Mouse (Mus musculus) adrenal gland, adult 2 months (tissue): ENCODE measurements around the gene Itpr1. TPM values are rescaled to one million over a fixed set of nuclear protein-coding genes. Genes with fewer than 3 reads are reported as not detected.

Experiments used
- DNase-seq: peaks from one replicate; pipeline ENCODE4 v3.0.0; 2021
- polyA plus RNA-seq: library from polyadenylated mRNA; depleted of rRNA; stranded (reverse); fragments of >200 nt; gene quantifications from 2 replicates; pipeline ENCODE4 v1.2.3, GENCODE M21; 2012
- total RNA-seq, 2 experiments: library from RNA; stranded (reverse); gene quantifications; 2 replicates each; pipeline ENCODE4 v1.2.3; 2021

Itpr1 gene
- total and polyA plus RNA-seq, 3 experiments = 23.0 to 176 (median 120) TPM

DNA sequence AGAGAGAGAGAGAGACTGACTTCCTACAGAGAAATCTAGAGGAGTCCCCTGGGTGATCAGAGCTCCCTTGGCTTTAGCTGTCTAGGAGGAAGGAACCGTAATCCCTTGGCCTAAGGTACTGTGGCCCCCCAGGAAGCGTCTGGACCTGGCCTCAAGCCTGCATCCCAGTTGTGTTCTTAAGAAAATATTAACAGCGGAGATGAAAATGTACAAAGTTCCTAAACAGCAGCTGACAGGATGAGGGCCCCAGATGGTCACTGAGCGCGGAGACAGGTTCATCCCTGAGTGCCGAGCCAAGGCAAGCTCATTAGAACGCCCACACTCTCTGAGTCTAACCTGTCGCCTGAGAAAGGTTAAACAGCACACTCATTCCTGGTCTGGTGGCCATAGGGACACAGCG, 300.1 kb downstream of the Itpr1 start:
- DNase-seq = no peak

DNA sequence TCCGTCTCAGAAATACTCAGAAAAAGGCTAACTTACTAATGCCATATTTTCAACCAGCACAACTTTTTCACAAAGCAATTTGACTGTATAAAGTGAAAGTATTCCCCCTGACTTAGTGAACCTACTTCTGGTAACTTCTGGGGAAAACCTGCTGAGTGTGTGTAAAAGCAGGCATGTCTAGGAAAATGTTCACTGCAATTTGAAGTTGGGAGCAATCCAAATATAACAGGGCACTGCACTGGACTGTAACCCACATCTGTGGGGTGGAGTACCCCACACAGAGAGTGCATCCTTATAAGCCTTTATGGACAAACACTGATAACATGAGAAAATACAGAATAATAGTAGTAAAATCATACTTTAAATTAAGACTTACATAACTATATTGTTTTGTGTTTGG, 303.4 kb downstream of the Itpr1 start:
- DNase-seq = no peak

DNA sequence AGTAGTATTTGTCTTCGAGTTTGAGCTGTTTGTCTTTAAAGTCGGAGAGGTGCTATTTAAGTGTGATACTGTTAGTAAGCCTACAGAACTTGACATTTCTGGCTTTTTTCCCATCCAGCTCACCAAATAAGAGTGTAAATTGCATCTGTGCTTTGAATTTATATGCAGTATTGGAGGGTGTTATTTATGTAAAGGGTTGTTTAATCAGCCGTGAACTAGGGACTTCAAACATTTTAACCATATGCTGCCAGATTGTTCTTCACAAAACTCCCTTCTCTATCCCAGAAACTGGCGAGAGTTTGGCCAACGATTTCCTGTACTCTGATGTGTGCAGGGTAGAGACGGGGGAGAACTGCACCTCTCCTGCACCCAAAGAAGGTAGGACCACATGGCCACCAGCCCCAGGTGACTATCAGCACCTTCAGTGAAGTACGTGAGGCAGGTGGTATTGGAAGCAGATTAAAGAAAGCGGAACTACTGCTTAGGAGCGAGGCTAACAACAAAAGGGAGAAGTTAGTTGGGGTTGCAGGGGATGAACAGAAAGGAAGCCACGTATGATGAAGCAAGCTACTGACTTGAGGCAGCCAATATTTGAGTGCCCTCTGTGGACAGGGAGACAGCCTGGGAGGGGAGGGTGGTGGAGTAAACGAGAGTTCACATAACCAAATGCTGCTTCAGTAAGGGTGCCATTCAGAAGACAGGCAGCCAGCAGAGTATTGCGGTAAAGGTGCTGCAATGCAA, 304.5 kb downstream of the Itpr1 start:
- no peak for DNase-seq

DNA sequence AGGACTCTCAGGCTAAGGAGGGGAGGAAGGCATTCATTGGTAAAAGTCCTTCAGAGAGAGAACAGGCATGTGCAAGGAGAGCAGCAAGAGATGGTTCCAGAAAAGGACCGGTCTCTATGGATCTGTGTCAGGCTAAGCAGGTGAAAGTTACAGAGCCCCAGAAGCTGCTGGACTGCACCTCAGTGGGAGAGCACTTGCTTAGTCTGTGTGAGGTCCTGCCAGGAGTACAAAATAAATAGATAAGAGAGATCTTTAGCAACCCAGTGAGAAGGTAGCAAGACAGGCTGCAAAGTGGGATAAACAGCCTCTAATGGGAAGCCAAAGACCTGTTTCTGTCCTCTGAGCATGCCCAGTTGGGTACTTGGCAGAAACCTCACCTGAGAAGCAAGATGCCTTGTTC, 305.1 kb downstream of the Itpr1 start:
- no peak for DNase-seq

DNA sequence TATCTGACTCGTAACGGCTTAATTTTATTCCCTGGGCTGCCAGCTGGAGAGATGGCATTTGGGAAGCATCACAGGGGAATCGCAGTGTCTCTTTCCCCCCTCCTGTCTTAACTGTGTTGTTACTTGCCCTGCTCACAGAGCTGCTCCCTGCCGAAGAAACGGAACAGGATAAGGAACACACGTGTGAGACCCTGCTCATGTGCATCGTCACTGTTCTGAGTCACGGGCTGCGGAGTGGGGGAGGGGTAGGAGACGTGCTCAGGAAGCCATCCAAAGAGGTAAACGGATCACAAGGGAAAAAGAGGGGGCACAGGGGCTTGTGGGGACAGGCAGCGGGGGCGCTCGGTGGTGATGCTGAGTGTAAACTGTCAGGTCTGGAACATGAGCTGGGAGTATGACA, 305.7 kb downstream of the Itpr1 start:
- no peak for DNase-seq

DNA sequence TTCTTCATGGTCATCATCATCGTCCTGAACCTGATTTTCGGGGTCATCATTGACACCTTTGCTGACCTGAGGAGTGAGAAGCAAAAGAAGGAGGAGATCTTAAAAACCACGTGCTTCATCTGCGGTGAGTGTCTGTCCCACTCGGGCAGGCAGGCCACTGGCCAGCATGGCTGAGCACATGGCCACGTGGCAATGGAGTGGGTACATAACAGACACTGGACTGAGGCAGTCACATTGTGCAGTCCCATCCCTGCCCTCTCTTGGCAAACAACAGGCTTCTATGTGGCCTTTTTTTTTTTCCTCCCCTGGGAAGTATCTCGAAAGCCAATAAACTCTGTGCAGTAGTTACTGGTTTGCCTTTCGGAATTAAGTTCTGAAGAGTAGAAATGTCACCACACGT, 306.4 kb downstream of the Itpr1 start:
- DNase-seq = no peak

DNA sequence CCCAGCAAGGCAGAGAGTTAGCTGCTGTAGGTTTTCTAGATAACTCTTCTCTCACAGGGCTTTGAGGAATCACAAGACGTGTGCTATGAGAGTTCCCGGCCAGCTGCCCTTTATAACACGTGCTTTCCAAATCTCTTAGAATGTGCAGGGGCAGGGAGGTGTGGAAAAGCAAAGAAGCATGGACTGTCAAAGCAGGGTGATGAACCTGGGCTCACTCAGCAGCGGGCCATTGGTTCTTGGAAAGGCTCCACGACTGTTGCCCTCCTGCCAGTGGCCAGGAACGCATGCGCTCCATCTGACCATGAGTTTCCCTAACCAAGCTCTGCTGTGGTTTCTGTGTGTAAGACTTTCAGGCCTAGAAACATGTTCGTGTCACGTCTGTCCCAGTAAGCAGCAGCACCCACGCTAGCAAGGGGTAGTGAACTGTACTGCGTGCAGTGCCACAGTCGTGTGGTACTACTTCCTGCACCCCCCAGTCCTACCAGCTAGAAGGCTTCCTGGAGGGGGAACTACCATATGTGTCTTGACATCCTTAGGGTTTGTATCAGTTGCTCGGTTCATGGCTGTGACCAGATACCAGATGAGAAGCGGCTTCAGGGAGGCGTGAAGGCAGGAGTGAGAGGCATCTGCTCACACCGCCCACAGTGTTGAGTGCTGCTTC, 311.2 kb downstream of the Itpr1 start:
- DNase-seq = no peak

DNA sequence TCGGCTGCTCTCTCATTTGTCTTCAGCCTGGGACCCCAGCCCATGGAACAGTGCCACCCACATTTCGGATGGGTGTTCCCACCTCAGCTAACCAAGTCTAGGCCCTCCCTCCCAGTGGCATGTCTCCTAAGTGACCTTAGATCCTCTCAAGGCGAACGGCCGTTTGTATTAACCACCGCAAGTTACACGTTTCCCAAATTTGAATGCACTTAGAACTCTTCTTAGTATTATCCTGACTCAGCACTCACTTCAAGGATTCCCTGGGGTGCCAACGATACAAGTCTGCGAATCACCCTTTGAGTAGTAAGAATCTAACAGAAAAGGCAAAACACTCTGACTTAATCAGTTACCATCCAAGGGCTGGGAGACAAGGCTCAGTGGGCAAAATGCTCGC, 311.7 kb downstream of the Itpr1 start:
- DNase-seq = no peak

DNA sequence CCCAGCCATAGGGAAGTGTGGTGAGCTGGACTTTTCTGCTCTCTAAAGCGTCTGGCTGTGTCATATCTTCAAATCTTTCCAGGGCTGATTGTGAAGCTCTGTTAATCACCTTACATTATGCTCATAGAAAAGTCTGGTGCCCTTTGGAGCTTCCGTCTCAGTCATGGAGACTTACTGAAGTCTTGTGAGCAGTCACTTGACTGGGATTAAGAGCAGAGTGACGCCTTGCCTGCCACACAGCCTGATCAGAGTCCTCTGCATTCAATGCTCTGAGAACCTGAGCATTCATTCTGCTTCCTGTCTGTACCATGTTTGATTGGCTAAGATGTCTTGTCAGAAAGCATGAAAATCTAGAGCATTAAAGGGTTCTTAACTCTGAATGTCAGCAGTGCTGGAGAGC, 314.7 kb downstream of the Itpr1 start:
- DNase-seq = no peak

DNA sequence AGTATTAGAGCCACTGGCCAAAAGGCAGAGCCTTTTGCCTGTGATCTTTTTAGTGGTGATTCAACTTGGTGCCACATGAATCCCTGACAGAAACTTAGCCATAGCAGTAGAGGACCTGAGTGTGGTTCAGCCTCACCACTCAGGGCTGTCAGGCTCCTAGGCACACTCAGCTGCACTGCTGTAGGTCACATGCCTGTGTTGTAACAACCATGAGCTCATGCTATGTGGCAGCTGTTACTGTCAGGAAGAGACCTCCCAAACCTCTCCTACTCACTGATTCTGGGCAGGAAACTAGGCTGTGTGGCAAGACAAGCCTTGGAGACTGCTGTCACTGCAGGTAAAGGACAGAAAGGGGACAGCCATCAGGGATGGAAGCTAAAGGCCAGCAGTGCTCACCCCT, 315.1 kb downstream of the Itpr1 start:
- peak; percentile 47 for DNase-seq

DNA sequence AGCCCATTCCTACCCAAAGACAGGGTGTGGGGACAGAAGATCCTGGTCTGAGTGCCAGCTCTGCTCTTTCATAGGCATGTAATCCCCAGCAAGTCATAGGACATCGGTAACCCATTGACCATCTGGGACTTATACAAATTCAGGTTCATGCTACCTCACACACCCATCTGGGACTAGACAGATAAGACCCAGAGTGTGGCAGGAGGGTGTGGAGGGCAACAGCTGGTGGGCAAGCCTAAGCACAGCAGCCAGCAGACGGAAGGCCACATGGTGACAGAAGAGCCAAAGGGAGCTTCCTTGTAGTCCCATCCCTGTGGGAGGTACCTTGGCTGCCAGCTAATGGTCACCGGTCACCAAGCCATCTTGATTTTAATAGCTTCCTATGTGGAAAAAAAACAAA, 316.3 kb downstream of the Itpr1 start:
- DNase-seq = no peak

DNA sequence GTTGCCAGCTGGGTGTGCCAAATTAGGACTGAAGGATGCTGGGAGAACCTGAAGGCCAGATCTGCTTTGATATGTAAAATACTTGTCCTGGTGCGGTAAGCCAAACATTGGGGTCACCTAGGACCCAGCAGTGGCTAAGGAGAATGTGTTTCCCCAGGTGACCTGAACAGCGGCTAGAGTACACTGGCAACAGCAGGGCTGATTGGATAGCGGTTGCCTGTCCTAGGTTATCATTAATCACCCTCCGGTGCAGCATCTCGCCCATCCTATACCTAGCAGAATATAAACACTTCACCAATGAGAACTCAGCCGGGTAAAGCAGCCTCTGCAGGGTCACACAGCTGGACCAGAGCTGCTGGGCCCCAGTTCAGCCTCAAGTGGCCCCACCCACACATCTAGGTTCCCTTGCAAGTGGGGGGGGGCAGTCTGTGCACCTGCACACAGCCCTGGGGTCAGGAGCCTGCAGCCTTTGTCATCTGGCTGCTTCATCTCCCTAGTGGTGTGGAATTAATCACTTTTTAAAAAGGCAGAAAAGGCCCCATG, 318.0 kb downstream of the Itpr1 start:
- DNase-seq = no peak

DNA sequence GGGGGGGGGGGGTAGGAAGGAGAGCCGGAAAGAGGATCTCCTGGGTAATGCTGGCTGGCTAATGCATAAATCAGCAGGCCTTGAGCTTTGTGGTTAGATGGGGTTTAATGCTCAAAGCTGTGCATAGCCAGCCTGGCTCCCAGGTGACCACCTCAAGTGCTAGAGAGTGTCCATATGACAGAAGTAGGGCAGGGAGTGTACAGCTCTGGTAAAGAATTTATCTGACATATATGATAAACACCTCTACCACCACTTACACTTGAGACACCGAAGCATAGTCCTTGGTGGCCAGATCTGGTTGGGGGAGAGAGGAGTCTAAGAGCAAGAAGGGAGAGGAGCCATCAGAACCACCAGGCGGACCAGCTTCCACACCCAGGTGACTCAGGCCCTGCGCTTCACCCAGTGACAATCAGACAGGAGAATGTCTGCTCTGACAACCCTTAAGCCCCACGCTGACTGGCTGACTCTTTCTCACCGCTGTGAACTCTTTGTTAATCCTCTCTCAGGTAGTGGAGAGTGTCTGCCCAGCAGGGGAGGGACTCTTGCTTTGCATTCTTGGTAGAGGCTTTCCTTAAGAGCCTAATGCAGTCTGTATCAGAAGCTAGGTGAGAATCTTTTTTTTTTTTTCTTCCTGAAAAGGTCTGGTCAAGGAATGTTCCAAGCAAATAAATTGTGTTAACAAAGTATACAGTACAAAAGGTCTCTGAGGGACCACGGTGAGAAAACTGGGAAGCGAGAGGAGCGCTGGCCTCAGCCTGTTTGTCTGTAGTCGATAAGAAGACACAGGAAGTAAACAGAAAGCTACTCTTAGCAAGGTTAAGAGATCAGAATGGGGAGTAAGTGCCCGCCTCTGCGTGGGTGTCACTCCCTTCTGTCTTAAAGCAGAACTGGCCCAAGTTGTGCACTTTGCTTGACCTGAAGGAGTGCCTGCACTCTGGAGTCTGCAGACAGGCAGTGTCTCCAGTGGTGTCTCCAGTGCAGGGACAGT, 318.7 kb downstream of the Itpr1 start:
- peak; percentile 45 for DNase-seq

DNA sequence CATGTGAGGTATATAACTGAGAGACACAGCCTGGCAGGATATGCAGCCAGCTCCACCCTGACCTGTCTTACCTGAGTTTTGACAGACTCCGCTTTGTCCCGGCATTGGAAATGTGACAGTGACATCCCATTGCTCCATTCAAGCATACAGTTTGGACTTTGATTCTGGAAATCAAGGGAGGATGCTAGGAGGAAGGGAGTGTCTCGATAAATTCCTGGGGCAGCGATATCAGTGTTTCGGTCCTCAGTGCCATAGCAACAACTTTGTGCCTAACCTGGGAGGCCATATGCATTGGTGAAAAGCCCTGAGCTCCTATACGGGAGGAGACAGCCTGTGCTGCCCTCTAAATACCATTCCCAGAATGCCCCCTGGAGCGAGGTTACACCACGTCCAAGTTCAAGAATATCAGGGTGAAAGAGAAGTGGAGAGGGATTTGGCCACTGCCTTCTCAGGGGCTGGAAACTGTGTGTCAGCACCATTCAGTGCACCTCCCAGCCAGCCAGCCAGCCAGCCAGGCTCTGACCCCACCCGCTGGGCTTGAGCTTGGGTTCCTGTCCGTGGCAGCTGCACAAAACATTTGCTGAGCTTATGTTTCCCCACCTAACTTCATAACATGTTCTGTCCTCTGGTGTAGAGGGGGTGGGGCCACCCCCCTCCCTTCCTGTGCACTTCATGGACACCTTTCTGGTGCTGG, 319.7 kb downstream of the Itpr1 start:
- peak; percentile 33 for DNase-seq

DNA sequence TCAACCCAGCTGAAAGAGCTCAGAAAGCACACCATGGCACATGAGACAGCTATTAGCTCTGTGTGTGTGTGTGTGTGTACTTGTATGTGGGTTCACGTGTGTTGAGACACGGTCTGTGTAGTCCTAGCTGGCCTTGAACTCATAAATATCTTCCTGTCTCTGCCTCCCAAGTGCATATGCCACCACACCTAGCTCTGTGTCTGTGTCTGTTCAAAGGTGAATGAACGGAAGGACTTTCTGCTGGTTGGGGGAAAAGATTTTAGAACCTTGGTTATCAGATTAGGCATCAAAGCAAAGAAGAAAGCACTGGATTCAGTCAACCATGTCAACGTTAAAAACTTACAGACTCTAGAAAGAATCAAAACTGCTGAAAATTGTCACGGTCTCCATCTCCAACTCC, 321.2 kb downstream of the Itpr1 start:
- DNase-seq = no peak

DNA sequence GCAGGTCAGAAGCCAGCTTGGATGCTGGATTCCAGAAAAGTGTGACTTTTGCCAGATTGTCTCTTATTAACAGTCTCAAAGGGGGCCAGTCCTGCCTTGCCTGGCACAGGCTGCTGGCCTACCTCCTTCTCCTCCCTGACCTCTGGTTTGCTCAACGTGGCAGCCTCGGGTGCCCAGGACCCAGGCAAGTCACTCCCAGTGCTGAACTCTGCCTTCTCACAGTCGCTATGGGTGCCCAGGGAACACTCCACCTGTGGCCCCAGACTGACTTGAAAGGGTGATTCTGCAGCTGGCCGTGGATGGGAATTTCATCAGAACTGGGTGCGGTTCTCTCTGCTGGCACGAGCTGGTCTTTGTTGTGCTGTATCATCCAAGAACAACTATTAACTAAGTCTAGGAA, 321.7 kb downstream of the Itpr1 start:
- peak; percentile 46 for DNase-seq

DNA sequence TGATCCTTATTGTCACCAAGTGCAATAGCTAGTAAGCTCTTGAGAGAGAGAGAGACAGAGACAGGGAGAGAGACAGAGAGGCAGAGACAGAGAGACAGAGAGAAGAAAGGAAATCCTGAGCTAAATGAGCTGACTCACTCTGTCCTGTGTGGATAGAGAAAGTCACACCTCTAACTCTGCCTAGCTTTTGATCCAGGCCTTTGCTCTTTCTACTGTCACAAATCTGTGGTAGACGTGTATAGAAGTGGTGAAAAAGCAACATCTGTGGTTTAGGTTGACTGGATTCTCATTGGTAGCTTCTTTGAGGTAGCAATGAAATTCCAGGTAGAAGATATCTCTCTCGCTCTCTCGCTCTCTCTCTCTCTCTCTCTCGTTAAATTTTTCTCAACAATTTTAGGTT, 322.4 kb downstream of the Itpr1 start:
- no peak for DNase-seq

DNA sequence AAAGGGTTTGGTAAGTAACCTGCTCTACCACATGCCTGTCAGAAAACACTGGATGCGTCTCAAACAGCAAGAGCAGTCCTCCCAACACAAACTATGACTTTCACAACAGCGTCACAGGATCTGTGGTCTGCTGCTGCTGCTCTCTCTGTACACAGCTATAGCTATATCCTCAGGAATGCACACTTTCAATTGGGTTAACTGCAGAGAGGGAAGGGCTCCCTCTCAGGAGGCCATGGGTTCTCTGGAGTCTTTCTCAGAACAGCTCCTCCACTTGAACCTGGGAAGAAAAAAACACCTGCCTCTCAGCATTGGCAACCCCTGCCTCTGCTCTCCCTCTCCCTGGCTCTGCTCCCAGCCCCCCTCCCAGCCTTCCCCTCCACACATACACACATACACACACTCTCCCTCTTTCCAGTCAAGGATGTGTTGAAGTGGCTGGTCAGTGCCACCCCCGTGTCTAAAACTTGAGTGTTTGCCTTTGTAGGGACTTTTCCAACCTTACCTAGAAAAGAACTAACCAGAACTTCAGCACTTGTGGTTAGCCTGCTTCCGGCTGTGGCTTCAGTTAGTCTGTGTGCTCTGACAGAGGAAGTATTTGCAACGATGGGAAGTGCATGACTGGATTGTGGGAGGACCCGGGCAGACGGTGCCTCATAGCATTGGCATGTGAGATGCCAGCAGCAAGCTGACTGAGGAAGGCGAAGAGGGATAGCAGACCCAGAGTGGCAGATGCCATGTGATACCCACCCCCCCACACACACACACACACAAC, 323.8 kb downstream of the Itpr1 start:
- DNase-seq = peak; percentile 35

DNA sequence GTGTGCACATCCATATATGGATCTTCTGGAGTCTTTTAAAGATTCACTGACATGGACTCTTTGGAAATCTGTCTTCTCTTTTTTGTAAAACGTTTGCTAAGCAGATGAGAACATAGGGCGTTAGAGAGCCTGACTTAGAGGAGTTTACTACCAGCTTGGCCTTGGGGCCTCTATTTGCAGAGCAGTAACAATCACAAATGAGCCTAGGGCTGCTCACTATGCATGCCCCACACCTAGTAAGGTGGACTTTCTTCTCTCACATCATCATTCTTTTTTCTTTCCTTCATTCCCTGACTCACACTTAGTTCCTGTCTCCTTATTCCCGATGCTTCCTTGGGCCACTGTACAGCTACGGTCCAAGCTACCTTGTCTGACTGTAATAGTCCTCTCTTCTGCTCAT, 325.5 kb downstream of the Itpr1 start:
- DNase-seq = no peak

DNA sequence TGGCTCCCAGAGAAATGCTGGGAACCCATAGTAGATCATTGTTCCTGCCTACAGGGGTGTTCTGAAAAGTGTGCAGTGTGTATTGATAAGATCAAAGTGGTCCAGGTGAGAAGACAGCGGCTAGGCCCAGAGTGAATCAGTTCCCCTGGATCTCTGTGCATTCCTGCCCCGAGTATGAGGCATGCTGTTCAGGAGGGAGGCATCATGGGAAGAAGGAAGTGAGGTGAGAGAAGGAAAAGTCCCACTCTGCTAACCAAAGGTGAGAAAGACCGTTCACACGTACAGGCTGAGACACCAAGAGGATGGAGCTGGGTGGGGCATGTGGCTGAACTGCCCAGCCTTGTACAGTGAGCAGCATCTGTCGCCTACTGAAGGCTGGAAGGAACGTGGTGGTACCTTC, 327.5 kb downstream of the Itpr1 start:
- DNase-seq = no peak

DNA sequence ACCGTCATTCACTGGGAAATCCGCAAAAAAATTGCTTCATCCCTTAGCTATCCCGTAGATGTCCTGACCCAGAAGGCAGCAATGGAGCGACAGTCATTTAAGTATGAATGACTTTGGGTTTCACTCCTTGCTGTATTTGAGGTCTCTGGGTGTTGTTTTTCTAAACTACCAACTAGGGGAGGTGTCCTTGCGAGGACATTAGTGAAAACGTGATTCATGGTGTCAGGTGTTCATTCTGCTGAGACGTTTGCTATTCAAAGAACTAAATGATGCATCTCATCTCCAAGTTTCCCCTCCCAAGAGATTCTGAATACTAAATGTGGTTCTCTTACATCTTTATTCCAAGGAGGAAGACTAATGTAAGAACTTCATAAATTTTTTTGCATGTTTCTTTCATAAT, 332.0 kb downstream of the Itpr1 start:
- no peak for DNase-seq
